Comparison of ENCODE assay signal across 34 mouse cellular contexts in the genomic region with DNA sequence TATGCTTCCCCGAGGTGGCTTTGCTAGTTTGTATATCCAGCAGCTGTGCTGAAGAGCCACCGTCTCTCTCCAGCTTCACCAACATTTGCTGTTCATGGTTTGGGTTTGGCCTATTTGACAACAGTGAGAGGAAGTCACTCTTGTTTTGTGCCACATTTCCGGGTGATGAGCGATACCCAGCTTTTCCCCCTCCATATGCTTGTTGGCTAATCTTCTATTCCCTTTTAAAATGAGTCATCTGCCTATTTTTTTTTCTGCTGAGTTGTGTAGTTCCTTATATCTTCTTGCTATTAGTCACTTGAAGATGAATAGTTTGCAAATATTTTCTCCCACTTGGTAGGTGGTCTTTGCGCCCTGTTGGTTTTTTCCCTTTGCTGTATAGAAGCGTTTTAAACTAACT. TPM values are rescaled to one million over a fixed set of nuclear protein-coding genes. Genes with fewer than 3 reads are reported as not detected.
DNase-seq lines count a peak whose midpoint lies in the region; ATAC-seq and TF ChIP-seq lines count a peak whose summit lies in the region.
"Had no signal": no experiment of that assay in that cellular context is flagged by ENCODE, and none has a peak within 500 bp of the region (broad histone marks: within the 10 kb centered on the region; RNA-seq: fewer than 3 reads in every experiment).

No protein-coding gene starts in this region.

- dilution Hi-C loops in CH12.LX (cut with MboI; ENCODE audit: extremely low pct_ligation_motif_present, extremely low pct_unique_long_range_greater_than_20kb, low sequenced_read_pairs): no loop called here

- H3K27me3 ChIP-seq in hindbrain, embryonic 10.5 days (ENCODE audit: insufficient read depth, poor library complexity, severe bottlenecking): no peaks in the 10 kb centered on the region
- no peaks in the 10 kb centered on the region for H3K27me3 ChIP-seq in hindbrain, embryonic 11.5 days (ENCODE audit: control insufficient read depth, insufficient read depth, low read length)
- H3K27me3 ChIP-seq in CH12.LX (replicated peaks): peaks cover 3% of the 10 kb centered on the region
- no peaks in the 10 kb centered on the region for H3K27me3 ChIP-seq in liver, postnatal 0 days (ENCODE audit: insufficient read depth, low read length)
- H3K27me3 ChIP-seq in midbrain, embryonic 16.5 days (ENCODE audit: control insufficient read depth, insufficient read depth, low read depth, low read length): no peaks in the 10 kb centered on the region
- H3K27me3 ChIP-seq: forebrain, embryonic 13.5 days; Patski had no signal

- H3K9me3 ChIP-seq in hindbrain, embryonic 10.5 days: no peaks in the 10 kb centered on the region
- H3K9me3 ChIP-seq in hindbrain, embryonic 11.5 days (ENCODE audit: control insufficient read depth, low read length): no peaks in the 10 kb centered on the region
- H3K9me3 ChIP-seq in CH12.LX (replicated peaks; ENCODE audit: low read length): no peaks in the 10 kb centered on the region
- no peaks in the 10 kb centered on the region for H3K9me3 ChIP-seq in liver, postnatal 0 days (ENCODE audit: low read length)
- no peaks in the 10 kb centered on the region for H3K9me3 ChIP-seq in midbrain, embryonic 16.5 days (replicated peaks; ENCODE audit: control insufficient read depth, low read length, poor library complexity, severe bottlenecking)
- H3K9me3 ChIP-seq: forebrain, embryonic 10.5 days; forebrain, embryonic 13.5 days had no signal

- DNase-seq in hindbrain, embryonic 10.5 days (ENCODE audit: low spot score): no peak
- DNase-seq in hindbrain, embryonic 11.5 days (ENCODE audit: low spot score): no peak
- peak; percentile 61 for DNase-seq in CH12.LX (ENCODE audit: extremely low read depth)
- DNase-seq in brain, adult 2 months (ENCODE audit: low read depth, low spot score): peak; percentile 15
- no peak for DNase-seq in liver, postnatal 0 days
- DNase-seq in left cerebral cortex, adult 11 months (ENCODE audit: low spot score): no peak
- DNase-seq: adrenal gland, adult 2 months; adrenal gland, postnatal 14 days; cerebellum, adult 18-20 months; cerebellum, adult 9-10 months; cerebellum, postnatal 14 days; gastrocnemius, adult 2 months; gastrocnemius, postnatal 14 days had no signal

- no peak for TF ChIP-seq RAD21 in CH12.LX (IDR thresholded peaks at IDR 0.05; ENCODE audit: low read depth, low read length)

- H3K4me1 ChIP-seq in hindbrain, embryonic 10.5 days (replicated peaks): peaks cover 33% of the 10 kb centered on the region
- H3K4me1 ChIP-seq in hindbrain, embryonic 11.5 days (replicated peaks; ENCODE audit: control insufficient read depth, insufficient read depth, low read length): no peaks in the 10 kb centered on the region
- H3K4me1 ChIP-seq in CH12.LX (ENCODE audit: control insufficient read depth in 1 of 2, insufficient read depth in 2 of 2): peaks cover 4 to 13% of the 10 kb centered on the region in 2 experiments; a peak in 3 of 4 replicates
- no peaks in the 10 kb centered on the region for H3K4me1 ChIP-seq in liver, postnatal 0 days (ENCODE audit: insufficient read depth)
- H3K4me1 ChIP-seq in midbrain, embryonic 16.5 days (ENCODE audit: control insufficient read depth, insufficient read depth, low read length): peaks cover 6% of the 10 kb centered on the region; the same call in 1 of the 2 replicates

- H3K4me2 ChIP-seq in hindbrain, embryonic 11.5 days (replicated peaks; ENCODE audit: low read depth, low read length): no peak overlapping the region
- no peak overlapping the region for H3K4me2 ChIP-seq in CH12.LX (ENCODE audit: insufficient read depth, low read depth, poor library complexity, severe bottlenecking)
- no peak overlapping the region for H3K4me2 ChIP-seq in liver, postnatal 0 days (ENCODE audit: low read depth, low read length)
- no peak overlapping the region for H3K4me2 ChIP-seq in midbrain, embryonic 16.5 days (ENCODE audit: low read length)
- H3K4me2 ChIP-seq: forebrain, embryonic 13.5 days; heart, embryonic 11.5 days; hindbrain, embryonic 14.5 days had no signal

- peak overlapping the region; percentile 2; the same call in 1 of the 2 replicates for H3K27ac ChIP-seq in hindbrain, embryonic 10.5 days
- no peak overlapping the region for H3K27ac ChIP-seq in hindbrain, embryonic 11.5 days (ENCODE audit: low read depth, low read length)
- H3K27ac ChIP-seq in CH12.LX (ENCODE audit: insufficient read depth, low read depth): no peak overlapping the region
- no peak overlapping the region for H3K27ac ChIP-seq in liver, postnatal 0 days (ENCODE audit: low read depth)
- H3K27ac ChIP-seq in midbrain, embryonic 16.5 days (ENCODE audit: low read length): no peak overlapping the region
- H3K27ac ChIP-seq: forebrain, embryonic 10.5 days; forebrain, embryonic 13.5 days; gastrocnemius, adult 2 months; hindbrain, embryonic 14.5 days; hindbrain, postnatal 0 days had no signal

- peak; percentile 47; the same call in 1 of the 2 replicates for TF ChIP-seq EP300 in CH12.LX (IDR thresholded peaks at IDR 0.05; ENCODE audit: low read length)
- no peak for TF ChIP-seq EP300 in liver, postnatal 0 days (IDR thresholded peaks at IDR 0.05; ENCODE audit: low read depth)

- no peak for TF ChIP-seq CTCF in CH12.LX (conservative IDR thresholded peaks at IDR 0.05 in 1 of 2, IDR thresholded peaks at IDR 0.05 in 1 of 2; ENCODE audit: low read depth in 2 of 2, low read length in 2 of 2)
- TF ChIP-seq CTCF in liver, postnatal 0 days (IDR thresholded peaks at IDR 0.05; ENCODE audit: low read depth): no peak

- ATAC-seq in hindbrain, embryonic 11.5 days (ENCODE audit: low FRiP score): no peak
- ATAC-seq in liver, postnatal 0 days: no peak
- ATAC-seq in midbrain, embryonic 16.5 days: no peak
- ATAC-seq: CD4-positive, CD25-positive, alpha-beta regulatory T cell, adult 4 months; forebrain, embryonic 13.5 days; forebrain, embryonic 16.5 days; hindbrain, postnatal 0 days; inflammation-experienced regulatory T-cells, adult 6 months; Patski had no signal

- no peaks in the 10 kb centered on the region for H3K36me3 ChIP-seq in hindbrain, embryonic 10.5 days
- no peaks in the 10 kb centered on the region for H3K36me3 ChIP-seq in hindbrain, embryonic 11.5 days (ENCODE audit: control insufficient read depth, insufficient read depth, low read length)
- H3K36me3 ChIP-seq in CH12.LX (replicated peaks in 1 of 2; ENCODE audit: control insufficient read depth in 1 of 2, insufficient read depth in 1 of 2, low read length in 1 of 2): no peaks in the 10 kb centered on the region
- no peaks in the 10 kb centered on the region for H3K36me3 ChIP-seq in liver, postnatal 0 days (replicated peaks; ENCODE audit: insufficient read depth, low read length)
- H3K36me3 ChIP-seq in midbrain, embryonic 16.5 days (ENCODE audit: control insufficient read depth, insufficient read depth, low read length): no peaks in the 10 kb centered on the region
- H3K36me3 ChIP-seq: forebrain, embryonic 10.5 days had no signal

- no peaks in the 10 kb centered on the region for H3K79me2 ChIP-seq in CH12.LX (replicated peaks; ENCODE audit: control insufficient read depth, extremely low read depth, insufficient read depth, poor library complexity, severe bottlenecking)

- in situ Hi-C loops in CH12.LX (cut with MboI; ENCODE audit: low pct_ligation_motif_present, low pct_unique_long_range_greater_than_20kb, low sequenced_read_pairs): no loop called here

- no peak overlapping the region for H3K9ac ChIP-seq in hindbrain, embryonic 11.5 days (ENCODE audit: low read depth, low read length)
- no peak overlapping the region for H3K9ac ChIP-seq in CH12.LX (ENCODE audit: insufficient read depth, low read depth)
- H3K9ac ChIP-seq in liver, postnatal 0 days (replicated peaks): no peak overlapping the region
- H3K9ac ChIP-seq in midbrain, embryonic 16.5 days (ENCODE audit: low read depth, low read length): no peak overlapping the region
- H3K9ac ChIP-seq: forebrain, embryonic 13.5 days; hindbrain, embryonic 14.5 days had no signal

- no peak for TF ChIP-seq POLR2A in CH12.LX (IDR thresholded peaks at IDR 0.05; ENCODE audit: low read depth, low read length)

- no peak overlapping the region for H3K4me3 ChIP-seq in hindbrain, embryonic 10.5 days
- H3K4me3 ChIP-seq in hindbrain, embryonic 11.5 days (ENCODE audit: low read depth, low read length): no peak overlapping the region
- no peak overlapping the region for H3K4me3 ChIP-seq in CH12.LX (replicated peaks in 1 of 3; ENCODE audit: low read depth in 2 of 3, low read length in 2 of 3, poor library complexity in 1 of 3)
- no peak overlapping the region for H3K4me3 ChIP-seq in liver, postnatal 0 days (ENCODE audit: low read depth, low read length)
- no peak overlapping the region for H3K4me3 ChIP-seq in midbrain, embryonic 16.5 days (ENCODE audit: low read depth, low read length)
- H3K4me3 ChIP-seq: forebrain, embryonic 10.5 days; forebrain, embryonic 13.5 days; gastrocnemius, adult 2 months had no signal

- WGBS in hindbrain, embryonic 10.5 days: 88% methylated on average over 6 of the region's 6 CpGs
- WGBS in hindbrain, embryonic 11.5 days: 89% methylated on average over 6 of the region's 6 CpGs
- 71% methylated on average over 6 of the region's 6 CpGs for WGBS in liver, postnatal 0 days (ENCODE audit: insufficient replicate concordance)
- WGBS in midbrain, embryonic 16.5 days: 89% methylated on average over 6 of the region's 6 CpGs

TF ChIP-seq in CH12.LX, 34 proteins besides CTCF, POLR2A, EP300 and RAD21 (continues in another document):
- no peak for TF ChIP-seq PAX5 (IDR thresholded peaks at IDR 0.05; ENCODE audit: low read length)
- no peak for TF ChIP-seq MAFK (IDR thresholded peaks at IDR 0.05; ENCODE audit: insufficient replicate concordance, low read length)
- TF ChIP-seq MEF2A (IDR thresholded peaks at IDR 0.05; ENCODE audit: borderline replicate concordance, low read depth, low read length): no peak; the same call in 1 of the 2 replicates
- no peak for TF ChIP-seq GABPA (IDR thresholded peaks at IDR 0.05; ENCODE audit: insufficient replicate concordance, low read depth, low read length)
- peak; percentile 48; the same call in 1 of the 2 replicates for TF ChIP-seq ELF1 (IDR thresholded peaks at IDR 0.05; ENCODE audit: low read depth, low read length)
- no peak for TF ChIP-seq CHD1 (IDR thresholded peaks at IDR 0.05; ENCODE audit: low read depth, low read length)
- TF ChIP-seq HCFC1 (IDR thresholded peaks at IDR 0.05; ENCODE audit: low read depth, low read length): no peak
- TF ChIP-seq ZC3H11A (IDR thresholded peaks at IDR 0.05; ENCODE audit: low read depth, low read length): no peak
- TF ChIP-seq MAX (IDR thresholded peaks at IDR 0.05; ENCODE audit: low read length): no peak
- TF ChIP-seq USF2 (conservative IDR thresholded peaks at IDR 0.05; ENCODE audit: low read depth, low read length): no peak

RNA-seq across cellular contexts. Expression of a gene that starts 43.9 kb away (rescaled TPM):
- not detected in 2 replicates for polyA plus RNA-seq in hindbrain, embryonic 10.5 days (2016; fragmentation: Nextera tagmentation; extraction: Ambion mirVana)
- polyA plus RNA-seq in hindbrain, embryonic 11.5 days (2014; fragmentation: Nextera tagmentation; extraction: Ambion mirVana): 0.15 TPM in 1 of 2 replicates, not detected in the other
- total RNA-seq in CH12.LX (2012; rRNA removed) (not detected in 2 replicates), CH12.LX (2014; rRNA removed) (not detected in 2 replicates)
- polyA plus RNA-seq in CH12.LX (2012; ENCODE audit: insufficient read length, low read depth): not detected in 2 replicates
- polyA plus RNA-seq in liver, postnatal 0 days (2015; fragmentation: Nextera tagmentation; extraction: Ambion mirVana): not detected in 2 replicates
- 0.20 TPM in 1 of 2 replicates, not detected in the other for polyA plus RNA-seq in midbrain, embryonic 16.5 days (2015; fragmentation: Nextera tagmentation; extraction: Ambion mirVana)
- total RNA-seq: adrenal gland, adult 2 months; adrenal gland, postnatal 14 days; adrenal gland, postnatal 4 days; ES-E14; gastrocnemius, adult 2 months; gastrocnemius, postnatal 14 days; gastrocnemius, postnatal 4 days; heart, adult 8-10 months; heart, postnatal 25 days; hematopoietic stem cell, adult 5-6 weeks; hindbrain, postnatal 0 days had no signal
- polyA plus RNA-seq: adrenal gland, adult 2 months; C2C12; CD4-positive, CD25-positive, alpha-beta regulatory T cell, adult 4 months; embryonic facial prominence, embryonic 11.5 days; embryonic facial prominence, embryonic 14.5 days; forebrain, embryonic 10.5 days; forebrain, embryonic 13.5 days; forebrain, embryonic 16.5 days; heart, embryonic 11.5 days; heart, embryonic 14.5 days; heart, postnatal 0 days; hindbrain, embryonic 14.5 days; hindbrain, postnatal 0 days; inflammation-experienced regulatory T-cells, adult 6 months; Patski had no signal

Comparison
In these comparisons a context has a peak if more than half of its experiments do, and no peak if none do; other contexts are left out.
1. DNase-seq: peak in CH12.LX (single experiment) and brain, adult 2 months (single experiment); none in hindbrain, embryonic 10.5 days (single experiment), hindbrain, embryonic 11.5 days (single experiment), liver, postnatal 0 days (single experiment) and left cerebral cortex, adult 11 months (single experiment).